Mouse (Mus musculus) layer of hippocampus, postnatal 25 days (tissue): Measurements from ENCODE around the gene Hexb. TPM values are rescaled to one million over a fixed set of nuclear protein-coding genes. Genes with fewer than 3 reads are reported as not detected.

Experiments used
- DNase-seq, 2 experiments: peaks; one replicate each; pipeline ENCODE4 v3.0.0; 2022; ENCODE audit warnings: mixed read lengths in 2 of 2, low spot score in 1 of 2; ENCODE audit errors: extremely low spot score in 1 of 2
- total RNA-seq, 2 experiments: library from RNA; stranded (reverse); gene quantifications; 2 replicates each; pipeline ENCODE4 v1.2.3; 2021

Gene Hexb
- total RNA-seq, 2 experiments from 2014 or later: 122 to 135 TPM

GRCm38 (mm10) chr13:97225130-97225529 is 27.0 kb upstream of the Hexb start:
- DNase-seq: no peak

GRCm38 (mm10) chr13:97224341-97224982 is 26.3 kb upstream of the Hexb start:
- no peak for DNase-seq

GRCm38 (mm10) chr13:97223856-97224255 is 25.7 kb upstream of the Hexb start:
- no peak for DNase-seq

- DNase-seq: no peak
These were observed 21.9 kb upstream of the Hexb start for GRCm38 (mm10) chr13:97220022-97220421.

GRCm38 (mm10) chr13:97216196-97216595 is 18.0 kb upstream of the Hexb start:
- DNase-seq: no peak

GRCm38 (mm10) chr13:97215563-97215962 is 17.4 kb upstream of the Hexb start:
- DNase-seq: no peak

- DNase-seq: no peak
These were observed 16.6 kb upstream of the Hexb start for GRCm38 (mm10) chr13:97214583-97215268.

- DNase-seq: no peak
These were observed 10.4 kb upstream of the Hexb start for GRCm38 (mm10) chr13:97208500-97209010.

GRCm38 (mm10) chr13:97208112-97208478 is 9.9 kb upstream of the Hexb start:
- no peak for DNase-seq

- no peak for DNase-seq
These were observed 9.4 kb upstream of the Hexb start for GRCm38 (mm10) chr13:97207472-97208111.

- DNase-seq: no peak
These were observed 7.9 kb upstream of the Hexb start for GRCm38 (mm10) chr13:97206046-97206445.

- DNase-seq: peak; percentile 80 to 94
These were observed 7.0 kb upstream of the Hexb start for GRCm38 (mm10) chr13:97205052-97205701.

GRCm38 (mm10) chr13:97201896-97202295 is 3.7 kb upstream of the Hexb start:
- DNase-seq: no peak

GRCm38 (mm10) chr13:97201076-97201475 is 2.9 kb upstream of the Hexb start:
- no peak for DNase-seq

- no peak for DNase-seq
These were observed 966 bp upstream of the Hexb start for GRCm38 (mm10) chr13:97199123-97199522.

GRCm38 (mm10) chr13:97196925-97197218 is 1.3 kb downstream of the Hexb start:
- no peak for DNase-seq

- no peak for DNase-seq
These were observed 1.8 kb downstream of the Hexb start for GRCm38 (mm10) chr13:97196186-97196924.

- DNase-seq: peak; percentile 34 to 57
These were observed 4.7 kb downstream of the Hexb start for GRCm38 (mm10) chr13:97193420-97193819.

GRCm38 (mm10) chr13:97192649-97193048 is 5.5 kb downstream of the Hexb start:
- DNase-seq: no peak

- DNase-seq: no peak
These were observed 10.5 kb downstream of the Hexb start for GRCm38 (mm10) chr13:97187693-97188092.

- no peak for DNase-seq
These were observed 11.8 kb downstream of the Hexb start for GRCm38 (mm10) chr13:97186346-97186745.
